8 mouse cellular contexts compared by ENCODE assay signal in the genomic region with DNA sequence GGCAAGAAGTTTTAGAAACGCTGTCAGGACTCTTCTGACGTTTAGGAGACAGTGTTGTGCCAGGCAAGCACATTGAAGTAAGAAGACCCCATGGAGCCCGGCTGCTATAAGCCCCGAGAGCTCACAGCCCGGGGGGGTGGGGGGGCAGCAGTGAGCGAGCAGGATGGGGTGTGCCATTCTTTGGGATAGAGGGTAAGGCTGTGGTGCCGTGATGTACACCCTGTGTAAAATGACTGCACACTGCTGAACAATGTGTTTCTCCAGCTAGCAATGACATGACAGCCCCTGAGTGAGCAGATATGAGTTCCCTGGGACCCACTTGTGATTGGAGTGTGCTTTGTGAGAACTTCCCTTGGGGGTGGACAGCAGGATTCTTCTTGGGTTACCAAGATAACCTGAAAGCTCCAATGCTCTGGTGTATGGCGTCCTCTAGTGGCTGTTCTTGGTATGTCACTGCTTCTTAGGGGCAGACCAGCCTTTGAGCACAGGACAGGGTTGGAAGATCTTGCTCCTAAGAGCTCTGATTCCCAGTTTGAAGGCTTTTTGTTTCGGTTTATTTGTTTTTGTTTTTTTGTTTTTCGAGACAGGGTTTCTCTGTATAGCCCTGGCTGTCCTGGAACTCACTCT. TPM values are rescaled to one million over a fixed set of nuclear protein-coding genes. Genes with fewer than 3 reads are reported as not detected.
DNase-seq lines count a peak whose midpoint lies in the region; ATAC-seq and TF ChIP-seq lines count a peak whose summit lies in the region.

No protein-coding gene starts in this region.

- peak; percentile 53 for ATAC-seq in liver, postnatal 0 days
- peak; percentile 50; the same call in 1 of the 2 replicates for ATAC-seq in neural tube, embryonic 14.5 days (ENCODE audit: low read depth)

- no peaks in the 10 kb centered on the region for H3K9me3 ChIP-seq in liver, postnatal 0 days (ENCODE audit: low read length)
- H3K9me3 ChIP-seq in neural tube, embryonic 14.5 days (ENCODE audit: control insufficient read depth, low read length), result no peaks in the 10 kb centered on the region

- no peaks in the 10 kb centered on the region for H3K79me3 ChIP-seq in C2C12 (ENCODE audit: low read depth)

- H3K9ac ChIP-seq in liver, postnatal 0 days (replicated peaks), result no peak overlapping the region
- H3K9ac ChIP-seq in neural tube, embryonic 14.5 days (replicated peaks; ENCODE audit: low read depth, low read length), result no peak overlapping the region

- WGBS in liver, postnatal 0 days (ENCODE audit: insufficient replicate concordance), result 46% methylated on average over 10 of the region's 10 CpGs
- 43% methylated on average over 10 of the region's 10 CpGs for WGBS in neural tube, embryonic 14.5 days
- 57% methylated on average over 10 of the region's 10 CpGs for WGBS in thymus, adult 2 months

- TF ChIP-seq CTCF in C2C12 (IDR thresholded peaks at IDR 0.05; ENCODE audit: control insufficient read depth, insufficient read depth, insufficient read length), result peak; percentile 85
- TF ChIP-seq CTCF in liver, postnatal 0 days (IDR thresholded peaks at IDR 0.05; ENCODE audit: low read depth), result peak; percentile 98
- TF ChIP-seq CTCF in thymus, adult 2 months (IDR thresholded peaks at IDR 0.05; ENCODE audit: borderline replicate concordance, control insufficient read depth, extremely low read depth, insufficient read depth, low read length, poor library complexity), result no peak

- H3K27ac ChIP-seq in liver, postnatal 0 days (ENCODE audit: low read depth), result no peak overlapping the region
- H3K27ac ChIP-seq in neural tube, embryonic 14.5 days (ENCODE audit: low read depth, low read length), result no peak overlapping the region
- no peak overlapping the region for H3K27ac ChIP-seq in thymus, adult 2 months (ENCODE audit: control insufficient read depth, insufficient read depth, low read length)

- H3K27me3 ChIP-seq in C2C12 (ENCODE audit: control insufficient read depth, insufficient read depth, insufficient read length), result no peaks in the 10 kb centered on the region
- no peaks in the 10 kb centered on the region for H3K27me3 ChIP-seq in liver, postnatal 0 days (ENCODE audit: insufficient read depth, low read length)
- no peaks in the 10 kb centered on the region for H3K27me3 ChIP-seq in neural tube, embryonic 14.5 days (ENCODE audit: control insufficient read depth, insufficient read depth, low read length)
- H3K27me3 ChIP-seq in thymus, adult 2 months (ENCODE audit: control insufficient read depth, insufficient read depth, low read length), result no peaks in the 10 kb centered on the region

- peaks cover 14% of the 10 kb centered on the region for H3K36me3 ChIP-seq in C2C12 (ENCODE audit: control insufficient read depth, insufficient read depth)
- H3K36me3 ChIP-seq in liver, postnatal 0 days (replicated peaks; ENCODE audit: insufficient read depth, low read length), result peaks cover 4% of the 10 kb centered on the region
- H3K36me3 ChIP-seq in neural tube, embryonic 14.5 days (ENCODE audit: control insufficient read depth, insufficient read depth, low read length), result peaks cover 11% of the 10 kb centered on the region
- no peaks in the 10 kb centered on the region for H3K36me3 ChIP-seq in thymus, adult 2 months (ENCODE audit: control insufficient read depth, insufficient read depth, low read length)

- TF ChIP-seq POLR2A in thymus, adult 2 months (IDR thresholded peaks at IDR 0.05; ENCODE audit: control insufficient read depth, extremely low read depth, insufficient read depth, low read length, poor library complexity), result no peak

- no peaks in the 10 kb centered on the region for H3K79me2 ChIP-seq in C2C12 (ENCODE audit: control insufficient read depth, insufficient read depth)

- no peak overlapping the region for H3K4me3 ChIP-seq in C2C12 (ENCODE audit: insufficient read depth, poor library complexity, severe bottlenecking)
- no peak overlapping the region for H3K4me3 ChIP-seq in liver, postnatal 0 days (ENCODE audit: low read depth, low read length)
- H3K4me3 ChIP-seq in neural tube, embryonic 14.5 days (ENCODE audit: low read depth, low read length), result no peak overlapping the region
- no peak overlapping the region for H3K4me3 ChIP-seq in thymus, adult 2 months (ENCODE audit: control insufficient read depth, insufficient read depth, low read length)

- no peaks in the 10 kb centered on the region for H3K4me1 ChIP-seq in liver, postnatal 0 days (ENCODE audit: insufficient read depth)
- H3K4me1 ChIP-seq in neural tube, embryonic 14.5 days (ENCODE audit: control insufficient read depth, insufficient read depth, low read length), result no peaks in the 10 kb centered on the region
- H3K4me1 ChIP-seq in thymus, adult 2 months (replicated peaks; ENCODE audit: control insufficient read depth, insufficient read depth, low read length), result peaks cover 8% of the 10 kb centered on the region

- no peak for TF ChIP-seq EP300 in liver, postnatal 0 days (IDR thresholded peaks at IDR 0.05; ENCODE audit: low read depth)

- H3ac ChIP-seq in C2C12 (ENCODE audit: control insufficient read depth, insufficient read length, low read depth), result no peak overlapping the region

- H3K4me2 ChIP-seq in liver, postnatal 0 days (ENCODE audit: low read depth, low read length), result no peak overlapping the region
- H3K4me2 ChIP-seq in neural tube, embryonic 14.5 days (ENCODE audit: low read depth, low read length), result no peak overlapping the region

- DNase-seq in adrenal gland, adult 18-20 months (ENCODE audit: low spot score in 2 of 2), result peak; percentile 86 to 88
- DNase-seq in embryo, embryonic 11 days, result peak; percentile 85
- peak; percentile 88 for DNase-seq in heart, adult 8-10 months (ENCODE audit: low spot score)
- DNase-seq in kidney, postnatal 10 days, result peak; percentile 93
- DNase-seq in liver, postnatal 0 days, result peak; percentile 88
- peak; percentile 83 for DNase-seq in thymus, adult 2 months

TF ChIP-seq in C2C12, 6 proteins besides CTCF, POLR2A, EP300 and RAD21:
- TF ChIP-seq CEBPB (IDR thresholded peaks at IDR 0.05; ENCODE audit: low read depth), result no peak
- TF ChIP-seq MAX (IDR thresholded peaks at IDR 0.05), result no peak
- TF ChIP-seq MYOG (IDR thresholded peaks at IDR 0.05; ENCODE audit: control insufficient read depth, extremely low read depth, insufficient read length), result no peak
- no peak for TF ChIP-seq FOSL1 (IDR thresholded peaks at IDR 0.05; ENCODE audit: insufficient read depth, low read length, poor library complexity, severe bottlenecking)
- no peak for TF ChIP-seq USF1 (IDR thresholded peaks at IDR 0.05; ENCODE audit: low read depth)
- no peak for TF ChIP-seq MYOD1 (IDR thresholded peaks at IDR 0.05; ENCODE audit: control insufficient read depth, insufficient read length, low read depth)
TF ChIP-seq in C2C12: peak in this region for 0.

RNA-seq across cellular contexts. Expression of gene Ctnnbip1, which starts 25.0 kb away (rescaled TPM):
- 57.8 TPM for polyA plus RNA-seq in C2C12 (2012; fragmentation: generic; extraction: Trizol)
- total RNA-seq in adrenal gland, adult 18-20 months (2021), result 10 to 100 TPM; 16.2 to 25.1 TPM
- 10 to 100 TPM; 16.0 to 23.2 (median 20.5) TPM for total RNA-seq in heart, adult 8-10 months (2022)
- 12.8 and 16.2 TPM in 2 replicates for polyA plus RNA-seq in liver, postnatal 0 days (2015; fragmentation: Nextera tagmentation; extraction: Ambion mirVana)
- 93.2 and 98.0 TPM in 2 replicates for polyA plus RNA-seq in neural tube, embryonic 14.5 days (2014; fragmentation: Nextera tagmentation; extraction: Ambion mirVana)
- polyA plus RNA-seq in thymus, adult 2 months (2012; rRNA removed), result 13.2 and 17.9 TPM in 2 replicates

RNA-seq across cellular contexts. Expression of gene Clstn1, which starts 43.2 kb away (rescaled TPM):
- 45.3 TPM for polyA plus RNA-seq in C2C12 (2012; fragmentation: generic; extraction: Trizol)
- 100 to 1,000 TPM; 104 to 106 TPM for total RNA-seq in adrenal gland, adult 18-20 months (2021)
- total RNA-seq in heart, adult 8-10 months (2022), result 10 to 100 TPM; 85.3 to 96.5 (median 94.1) TPM
- 2.0 and 2.1 TPM in 2 replicates for polyA plus RNA-seq in liver, postnatal 0 days (2015; fragmentation: Nextera tagmentation; extraction: Ambion mirVana)
- 107 and 139 TPM in 2 replicates for polyA plus RNA-seq in neural tube, embryonic 14.5 days (2014; fragmentation: Nextera tagmentation; extraction: Ambion mirVana)
- polyA plus RNA-seq in thymus, adult 2 months (2012; rRNA removed), result 21.6 and 24.5 TPM in 2 replicates

RNA-seq across cellular contexts. Expression of gene Lzic, which starts 58.0 kb away (rescaled TPM):
- polyA plus RNA-seq in C2C12 (2012; fragmentation: generic; extraction: Trizol), result 44.7 TPM
- total RNA-seq in adrenal gland, adult 18-20 months (2021), result 10 to 100 TPM; 24.7 to 36.0 TPM
- 10 to 100 TPM; 50.1 to 69.6 (median 57.6) TPM for total RNA-seq in heart, adult 8-10 months (2022)
- 7.7 and 8.2 TPM in 2 replicates for polyA plus RNA-seq in liver, postnatal 0 days (2015; fragmentation: Nextera tagmentation; extraction: Ambion mirVana)
- 36.3 and 46.5 TPM in 2 replicates for polyA plus RNA-seq in neural tube, embryonic 14.5 days (2014; fragmentation: Nextera tagmentation; extraction: Ambion mirVana)
- 29.0 and 30.3 TPM in 2 replicates for polyA plus RNA-seq in thymus, adult 2 months (2012; rRNA removed)

RNA-seq across cellular contexts. Expression of gene Nmnat1, which starts 58.0 kb away (rescaled TPM):
- 8.8 TPM for polyA plus RNA-seq in C2C12 (2012; fragmentation: generic; extraction: Trizol)
- 10 to 100 TPM; 17.8 to 19.9 TPM for total RNA-seq in adrenal gland, adult 18-20 months (2021)
- total RNA-seq in heart, adult 8-10 months (2022), result 10 to 100 TPM; 35.1 to 36.8 (median 36.0) TPM
- polyA plus RNA-seq in liver, postnatal 0 days (2015; fragmentation: Nextera tagmentation; extraction: Ambion mirVana), result 6.4 and 6.8 TPM in 2 replicates
- 7.8 and 9.2 TPM in 2 replicates for polyA plus RNA-seq in neural tube, embryonic 14.5 days (2014; fragmentation: Nextera tagmentation; extraction: Ambion mirVana)
- 21.6 and 22.9 TPM in 2 replicates for polyA plus RNA-seq in thymus, adult 2 months (2012; rRNA removed)
